Mouse (Mus musculus) liver, adult 2 months (tissue): Measurements from ENCODE around the gene Ms4a6b. TPM values are rescaled to one million over a fixed set of nuclear protein-coding genes. Genes with fewer than 3 reads are reported as not detected.
"Not testable (repeated sequence)": the region's sequence is repeated elsewhere in the genome, so short reads cannot be mapped to it uniquely, and the experiment has no call there.

ENCODE experiments used
- DNase-seq: peaks from one replicate; pipeline ENCODE4 v3.0.0-alpha.2; 2011; ENCODE audit warnings: low read depth, low spot score; ENCODE audit errors: extremely low read depth
- H3K27ac ChIP-seq: fragments of 200-500 bp; replicated peaks from 2 replicates; pipeline ENCODE4 v1.5.1; 2012; ENCODE audit warnings: low read depth, mild to moderate bottlenecking, control low read depth, inconsistent platforms, low read length; ENCODE audit not compliant: insufficient read depth
- H3K27me3 ChIP-seq: fragments of 200-500 bp; 2 replicates; pipeline ENCODE4 v1.6.1; 2012; ENCODE audit warnings: mild to moderate bottlenecking, moderate library complexity, low read length, inconsistent platforms; ENCODE audit not compliant: control insufficient read depth, insufficient read depth
- H3K36me3 ChIP-seq: fragments of 200-500 bp; 2 replicates; pipeline ENCODE4 v1.6.1; 2012; ENCODE audit warnings: low read length, inconsistent platforms; ENCODE audit not compliant: control insufficient read depth, insufficient read depth
- H3K4me1 ChIP-seq: fragments of 200-500 bp; 2 replicates; pipeline ENCODE4 v1.6.1; 2011; ENCODE audit warnings: low read length; ENCODE audit not compliant: control insufficient read depth, insufficient read depth
- H3K4me3 ChIP-seq: fragments of 200-500 bp; 2 replicates; pipeline ENCODE4 v1.5.1; 2011; ENCODE audit warnings: low read depth, mild to moderate bottlenecking, control low read depth, low read length, moderate library complexity; ENCODE audit not compliant: insufficient read depth
- H3K79me2 ChIP-seq: fragments of 200-500 bp; 2 replicates; pipeline ENCODE4 v1.6.1; 2012; ENCODE audit warnings: inconsistent platforms, mild to moderate bottlenecking, low read length, moderate library complexity; ENCODE audit not compliant: control insufficient read depth, insufficient read depth
- H3K9ac ChIP-seq: fragments of 200-500 bp; 2 replicates; pipeline ENCODE4 v1.6.1; 2012; ENCODE audit warnings: low read depth, mild to moderate bottlenecking, control low read depth, inconsistent platforms, low read length
- CTCF ChIP-seq: fragments of 200-500 bp; IDR thresholded peaks from 2 replicates; pipeline ENCODE4 v1.5.1; 2011; ENCODE audit warnings: low read depth, low read length, control low read depth
- POLR2A ChIP-seq: fragments of 200-500 bp; IDR thresholded peaks from 2 replicates; pipeline ENCODE4 v1.6.1; 2011; ENCODE audit warnings: low read length, control low read depth; ENCODE audit not compliant: insufficient read depth; ENCODE audit errors: extremely low read depth
- WGBS: fragments of 180-500 bp; shearing (Covaris S2); methylation state at CpG from one replicate; pipeline ENCODE4 v1.1.7; 2018; 5-methylcytosine and 5-hydroxymethylcytosine counted together
- polyA plus RNA-seq: library from polyadenylated mRNA; depleted of rRNA; stranded (reverse); fragments of >200 nt; gene quantifications from 2 replicates; pipeline ENCODE4 v1.2.3, GENCODE M21; 2012
- total RNA-seq: library from RNA; depleted of rRNA; stranded (reverse); fragments of >200 nt; gene quantifications from 2 replicates; pipeline ENCODE4 v1.2.3, GENCODE M21; 2014

Gene Ms4a6b
- total and polyA plus RNA-seq, 2 experiments, result 0.98 to 4.7 TPM

DNA sequence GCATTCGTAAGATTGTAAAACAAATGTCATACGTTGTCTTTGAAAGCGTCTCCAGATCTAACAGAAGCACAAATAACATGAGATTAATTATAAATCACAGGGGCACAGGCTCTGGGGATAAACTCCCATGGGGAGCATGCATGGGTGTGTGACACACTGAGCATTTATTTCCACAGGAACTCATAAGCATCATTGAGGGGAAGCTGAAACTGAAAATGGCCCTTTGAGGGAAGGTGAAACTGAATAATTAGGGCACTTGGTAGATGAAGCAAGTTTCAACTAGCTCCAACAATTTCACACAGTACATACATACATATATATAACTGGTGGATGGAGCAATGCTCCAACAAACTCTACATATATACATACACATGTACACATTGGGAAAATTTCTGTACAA is 21.8 kb upstream of the Ms4a6b start:
- Histone ChIP-seq H3K36me3 (no peaks in the 10 kb centered on the region), H3K79me2 (no peaks in the 10 kb centered on the region), H3K27me3 (no peaks in the 10 kb centered on the region), H3K4me3 (no peak overlapping the region), H3K27ac (no peak overlapping the region), H3K4me1 (no peaks in the 10 kb centered on the region), H3K9ac (no peak overlapping the region)
- WGBS, result 85% methylated on average over 3 of the region's 3 CpGs
- TF ChIP-seq POLR2A (no peak), CTCF (no peak)
- DNase-seq, result no peak

DNA sequence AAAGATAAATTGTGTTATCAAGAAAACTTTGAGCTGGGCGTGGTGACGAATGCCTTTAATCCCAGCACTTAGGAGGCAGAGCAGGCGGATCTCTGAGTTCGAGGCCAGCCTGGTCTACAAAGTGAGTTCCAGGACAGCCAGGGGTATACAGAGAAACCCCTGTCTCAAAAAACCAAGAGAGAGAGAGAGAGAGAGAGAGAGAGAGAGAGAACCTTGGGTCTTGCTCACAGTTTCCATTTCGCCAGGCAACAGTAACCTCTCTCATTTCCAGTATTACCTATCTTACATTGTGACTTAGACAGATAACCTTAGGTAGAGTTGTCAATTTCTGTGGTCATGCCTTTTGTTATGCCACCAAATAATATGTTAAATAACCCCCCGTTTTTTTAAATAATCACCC is 20.0 kb upstream of the Ms4a6b start:
- Histone ChIP-seq H3K4me1 (no peaks in the 10 kb centered on the region), H3K36me3 (no peaks in the 10 kb centered on the region), H3K4me3 (no peak overlapping the region), H3K27me3 (no peaks in the 10 kb centered on the region), H3K9ac (no peak overlapping the region), H3K27ac (no peak overlapping the region), H3K79me2 (no peaks in the 10 kb centered on the region)
- 88% methylated on average over 6 of the region's 6 CpGs for WGBS
- TF ChIP-seq POLR2A (no peak), CTCF (no peak)
- DNase-seq, result no peak

DNA sequence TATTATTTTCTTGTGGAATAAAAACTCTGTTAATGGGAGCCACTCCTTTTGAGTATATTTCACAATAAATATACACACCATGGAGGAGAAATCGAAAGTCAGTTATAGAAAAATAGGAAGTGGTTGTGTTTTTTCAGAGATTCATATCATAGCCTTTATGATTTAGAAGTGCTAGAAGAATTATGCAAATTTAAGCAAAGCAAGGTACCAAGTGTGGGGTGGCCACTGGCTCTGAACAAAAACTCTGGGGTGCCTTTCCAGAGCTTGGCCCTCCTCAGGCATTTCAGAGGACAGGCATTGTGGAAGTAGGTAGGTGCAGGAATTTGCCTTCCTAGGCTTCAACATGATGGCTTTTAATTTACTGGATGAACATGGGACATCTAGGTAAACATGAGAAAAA is 19.0 kb upstream of the Ms4a6b start:
- H3K27ac ChIP-seq, H3K27me3 ChIP-seq, H3K9ac ChIP-seq, H3K4me1 ChIP-seq, H3K79me2 ChIP-seq, H3K36me3 ChIP-seq, H3K4me3 ChIP-seq, DNase-seq: not testable (repeated sequence)
- WGBS, result 81% methylated on average over 1 of the region's 1 CpGs

DNA sequence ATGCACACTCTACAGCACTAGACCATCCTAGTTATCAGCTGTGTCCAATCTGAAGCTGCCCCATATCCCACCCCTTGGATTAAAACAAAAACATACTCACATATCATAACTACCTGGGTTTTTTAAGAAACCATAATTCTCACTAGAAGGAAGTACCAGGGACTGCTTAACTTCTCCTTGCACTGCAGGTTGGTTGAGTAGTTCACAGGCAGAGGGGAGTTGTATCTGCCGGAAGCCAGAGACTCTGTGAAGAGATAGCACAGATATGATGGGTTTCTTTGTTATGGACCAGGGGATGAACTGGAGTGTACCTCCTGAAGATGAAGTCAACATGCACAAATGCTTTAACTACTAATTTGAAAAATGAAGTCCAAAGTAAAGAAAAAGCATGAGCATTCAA is 15.5 kb upstream of the Ms4a6b start:
- H3K4me1 ChIP-seq, result no peaks in the 10 kb centered on the region
- TF ChIP-seq CTCF, result no peak
- TF ChIP-seq POLR2A, result no peak
- no peaks in the 10 kb centered on the region for H3K27me3 ChIP-seq
- DNase-seq, result no peak
- 93% methylated on average over 1 of the region's 1 CpGs for WGBS
- H3K36me3 ChIP-seq, result no peaks in the 10 kb centered on the region
- H3K79me2 ChIP-seq, result no peaks in the 10 kb centered on the region
- H3K4me3 ChIP-seq, result no peak overlapping the region
- no peak overlapping the region for H3K9ac ChIP-seq
- no peak overlapping the region for H3K27ac ChIP-seq

DNA sequence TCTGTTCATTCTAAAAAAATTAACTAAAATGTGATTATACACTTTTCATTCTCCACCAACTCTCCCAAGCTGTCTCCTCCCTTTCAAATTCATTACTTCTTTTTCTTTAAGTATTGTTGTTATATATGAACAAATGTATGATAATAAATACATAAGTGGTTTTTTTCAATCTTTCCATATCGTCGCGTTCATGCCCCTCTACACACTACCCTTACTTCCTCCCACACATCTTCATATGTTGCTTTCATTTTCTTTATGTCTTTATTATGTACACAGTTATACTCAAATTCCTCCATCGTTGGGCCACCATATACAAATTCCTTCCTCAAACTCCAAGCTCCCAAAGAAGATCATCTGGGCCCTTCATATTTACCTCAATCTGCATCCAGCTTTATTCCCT is 15.0 kb upstream of the Ms4a6b start:
- no peak for TF ChIP-seq POLR2A
- no peak for TF ChIP-seq CTCF
- Histone ChIP-seq H3K27ac (no peak overlapping the region), H3K79me2 (no peaks in the 10 kb centered on the region), H3K36me3 (no peaks in the 10 kb centered on the region), H3K4me3 (no peak overlapping the region), H3K27me3 (no peaks in the 10 kb centered on the region), H3K4me1 (no peaks in the 10 kb centered on the region), H3K9ac (no peak overlapping the region)
- 85% methylated on average over 4 of the region's 4 CpGs for WGBS
- no peak for DNase-seq

DNA sequence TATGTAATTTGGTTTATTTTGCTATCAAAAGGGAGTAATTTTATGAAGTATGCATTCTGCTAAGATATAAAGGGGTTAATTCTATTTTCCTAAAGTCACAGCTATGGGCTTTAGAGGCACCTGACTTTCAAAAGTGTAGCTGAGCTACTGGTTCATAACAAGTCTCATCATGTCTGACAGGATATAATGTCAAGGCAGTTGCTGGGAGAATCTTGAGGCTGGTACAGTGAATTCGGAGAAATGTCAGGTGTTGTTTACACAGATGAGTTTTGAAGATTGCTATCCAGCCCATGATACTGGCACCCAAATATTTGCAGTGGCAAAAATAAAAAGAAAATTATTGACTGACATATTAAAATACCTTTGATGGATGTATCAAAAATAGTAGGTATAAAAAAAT is 11.5 kb upstream of the Ms4a6b start:
- H3K4me3 ChIP-seq, result no peak overlapping the region
- 57% methylated on average over 1 of the region's 1 CpGs for WGBS

More for the DNA sequence above, 11.5 kb upstream of the Ms4a6b start:
- Histone ChIP-seq H3K27me3 (no peaks in the 10 kb centered on the region), H3K27ac (no peak overlapping the region), H3K9ac (no peak overlapping the region), H3K36me3 (no peaks in the 10 kb centered on the region), H3K4me1 (no peaks in the 10 kb centered on the region), H3K79me2 (no peaks in the 10 kb centered on the region)
- no peak for DNase-seq
- TF ChIP-seq CTCF, result no peak
- TF ChIP-seq POLR2A, result no peak
